ENCODE assay signal across 8 mouse cellular contexts in genomic region chr16:94362174-94362873, GRCm38 (mm10). TPM values are rescaled to one million over a fixed set of nuclear protein-coding genes. Genes with fewer than 3 reads are reported as not detected.
DNase-seq lines count a peak whose midpoint lies in the region; ATAC-seq and TF ChIP-seq lines count a peak whose summit lies in the region.

No protein-coding gene starts in this region.

- no peak for ATAC-seq in limb, embryonic 11.5 days (ENCODE audit: insufficient number of reproducible peaks, low FRiP score, low TSS enrichment, low read depth)
- ATAC-seq in forebrain, postnatal 0 days: peak; percentile 73
- ATAC-seq in hindbrain, embryonic 11.5 days (ENCODE audit: low FRiP score): peak; percentile 57; the same call in 1 of the 2 replicates
- no peak; the same call in 1 of the 2 replicates for ATAC-seq in limb, embryonic 13.5 days (ENCODE audit: low FRiP score, low read depth)
- ATAC-seq in inflammation-experienced regulatory T-cells, adult 6 months: no peak

- peak; percentile 28 for DNase-seq in limb, embryonic 11.5 days (ENCODE audit: low spot score)
- DNase-seq in limb, embryonic 10.5 days (ENCODE audit: low spot score): no peak
- peak; percentile 93 to 94 for DNase-seq in adrenal gland, postnatal 36 days
- DNase-seq in forebrain, postnatal 0 days: peak; percentile 60
- DNase-seq in hindbrain, embryonic 11.5 days (ENCODE audit: low spot score): peak; percentile 45
- peak; percentile 87 to 91 for DNase-seq in right cerebral cortex, adult 2 months (ENCODE audit: low spot score in 2 of 2)

- H3K4me3 ChIP-seq in limb, embryonic 11.5 days (ENCODE audit: low read depth, low read length): no peak overlapping the region
- no peak overlapping the region for H3K4me3 ChIP-seq in limb, embryonic 10.5 days
- H3K4me3 ChIP-seq in forebrain, postnatal 0 days (ENCODE audit: low read depth, low read length): no peak overlapping the region
- H3K4me3 ChIP-seq in hindbrain, embryonic 11.5 days (ENCODE audit: low read depth, low read length): no peak overlapping the region
- H3K4me3 ChIP-seq in limb, embryonic 13.5 days: no peak overlapping the region

- TF ChIP-seq CTCF in forebrain, postnatal 0 days (IDR thresholded peaks at IDR 0.05; ENCODE audit: low read depth): no peak

- H3K36me3 ChIP-seq in limb, embryonic 11.5 days (ENCODE audit: control insufficient read depth, insufficient read depth, low read length): no peaks in the 10 kb centered on the region
- H3K36me3 ChIP-seq in limb, embryonic 10.5 days: peaks cover 17% of the 10 kb centered on the region
- H3K36me3 ChIP-seq in forebrain, postnatal 0 days (ENCODE audit: insufficient read depth): peaks cover 8% of the 10 kb centered on the region; the same call in 1 of the 2 replicates
- no peaks in the 10 kb centered on the region for H3K36me3 ChIP-seq in hindbrain, embryonic 11.5 days (ENCODE audit: control insufficient read depth, insufficient read depth, low read length)
- peaks cover 5% of the 10 kb centered on the region for H3K36me3 ChIP-seq in limb, embryonic 13.5 days

- H3K9me3 ChIP-seq in limb, embryonic 11.5 days (ENCODE audit: control insufficient read depth, low read length): no peaks in the 10 kb centered on the region
- H3K9me3 ChIP-seq in limb, embryonic 10.5 days (replicated peaks): no peaks in the 10 kb centered on the region
- no peaks in the 10 kb centered on the region for H3K9me3 ChIP-seq in forebrain, postnatal 0 days (ENCODE audit: low read length)
- no peaks in the 10 kb centered on the region for H3K9me3 ChIP-seq in hindbrain, embryonic 11.5 days (ENCODE audit: control insufficient read depth, low read length)
- no peaks in the 10 kb centered on the region for H3K9me3 ChIP-seq in limb, embryonic 13.5 days

- H3K4me2 ChIP-seq in limb, embryonic 11.5 days (ENCODE audit: low read depth, severe bottlenecking): no peak overlapping the region
- H3K4me2 ChIP-seq in forebrain, postnatal 0 days (ENCODE audit: low read depth): no peak overlapping the region
- no peak overlapping the region for H3K4me2 ChIP-seq in hindbrain, embryonic 11.5 days (replicated peaks; ENCODE audit: low read depth, low read length)
- H3K4me2 ChIP-seq in limb, embryonic 13.5 days (replicated peaks): no peak overlapping the region

- H3K27ac ChIP-seq in limb, embryonic 11.5 days (replicated peaks; ENCODE audit: low read depth, low read length): no peak overlapping the region
- H3K27ac ChIP-seq in limb, embryonic 10.5 days: no peak overlapping the region
- no peak overlapping the region for H3K27ac ChIP-seq in forebrain, postnatal 0 days (ENCODE audit: low read depth, low read length)
- no peak overlapping the region for H3K27ac ChIP-seq in hindbrain, embryonic 11.5 days (ENCODE audit: low read depth, low read length)
- no peak overlapping the region for H3K27ac ChIP-seq in limb, embryonic 13.5 days

- no peaks in the 10 kb centered on the region for H3K4me1 ChIP-seq in limb, embryonic 11.5 days (ENCODE audit: control insufficient read depth, insufficient read depth, low read length)
- peaks cover 5% of the 10 kb centered on the region; the same call in 1 of the 2 replicates for H3K4me1 ChIP-seq in limb, embryonic 10.5 days
- peaks cover 2% of the 10 kb centered on the region; the same call in 1 of the 2 replicates for H3K4me1 ChIP-seq in forebrain, postnatal 0 days (ENCODE audit: insufficient read depth)
- no peaks in the 10 kb centered on the region; the same call in 1 of the 2 replicates for H3K4me1 ChIP-seq in hindbrain, embryonic 11.5 days (replicated peaks; ENCODE audit: control insufficient read depth, insufficient read depth, low read length)
- 0 out of 2 replicates have a peak, but pooled peaks cover 4% of the 10 kb centered on the region for H3K4me1 ChIP-seq in limb, embryonic 13.5 days

- H3K27me3 ChIP-seq in limb, embryonic 11.5 days (ENCODE audit: control insufficient read depth, insufficient read depth, low read length): no peaks in the 10 kb centered on the region
- no peaks in the 10 kb centered on the region for H3K27me3 ChIP-seq in limb, embryonic 10.5 days (ENCODE audit: low read depth, poor library complexity, severe bottlenecking)
- no peaks in the 10 kb centered on the region for H3K27me3 ChIP-seq in forebrain, postnatal 0 days (ENCODE audit: insufficient read depth, low read length)
- no peaks in the 10 kb centered on the region for H3K27me3 ChIP-seq in hindbrain, embryonic 11.5 days (ENCODE audit: control insufficient read depth, insufficient read depth, low read length)
- H3K27me3 ChIP-seq in limb, embryonic 13.5 days: no peaks in the 10 kb centered on the region

- WGBS in limb, embryonic 11.5 days: 51% methylated on average over 10 of the region's 10 CpGs
- 57% methylated on average over 10 of the region's 10 CpGs for WGBS in limb, embryonic 10.5 days
- 48% methylated on average over 10 of the region's 10 CpGs for WGBS in forebrain, postnatal 0 days
- WGBS in hindbrain, embryonic 11.5 days: 49% methylated on average over 10 of the region's 10 CpGs
- WGBS in limb, embryonic 13.5 days: 53% methylated on average over 10 of the region's 10 CpGs

- H3K9ac ChIP-seq in limb, embryonic 11.5 days (ENCODE audit: low read length): no peak overlapping the region
- H3K9ac ChIP-seq in forebrain, postnatal 0 days: no peak overlapping the region
- H3K9ac ChIP-seq in hindbrain, embryonic 11.5 days (ENCODE audit: low read depth, low read length): no peak overlapping the region
- H3K9ac ChIP-seq in limb, embryonic 13.5 days: 0 out of 2 replicates have a peak overlapping the region, but pooled peaks have one; percentile 31

RNA-seq across cellular contexts. Expression of gene Ttc3, which starts 8.1 kb away (rescaled TPM):
- polyA plus RNA-seq in limb, embryonic 11.5 days (2014; fragmentation: Nextera tagmentation; extraction: Ambion mirVana): 328 and 349 TPM in 2 replicates
- polyA plus RNA-seq in limb, embryonic 10.5 days (2016; fragmentation: Nextera tagmentation; extraction: Ambion mirVana): 237 and 285 TPM in 2 replicates
- 100 to 1,000 TPM in 1 of 2 experiments, 10 to 100 TPM in 1; 96.4 to 119 TPM for total RNA-seq in adrenal gland, postnatal 36 days (2021)
- 1,061 and 1,263 TPM in 2 replicates for total RNA-seq in forebrain, postnatal 0 days (2014; rRNA removed)
- polyA plus RNA-seq in forebrain, postnatal 0 days (2015; fragmentation: Nextera tagmentation; extraction: Ambion mirVana): 799 and 1,014 TPM in 2 replicates
- 526 and 624 TPM in 2 replicates for polyA plus RNA-seq in hindbrain, embryonic 11.5 days (2014; fragmentation: Nextera tagmentation; extraction: Ambion mirVana)
- polyA plus RNA-seq in limb, embryonic 13.5 days (2015; fragmentation: Nextera tagmentation; extraction: Ambion mirVana): 324 and 332 TPM in 2 replicates
- 100 to 1,000 TPM in 1 of 3 experiments, 10 to 100 TPM in 2; 30.0 to 103 (median 89.3) TPM for polyA plus RNA-seq in inflammation-experienced regulatory T-cells, adult 6 months (2017; shearing (Covaris generic))

RNA-seq across cellular contexts. Expression of gene Pigp, which starts 9.3 kb away (rescaled TPM):
- polyA plus RNA-seq in limb, embryonic 11.5 days (2014; fragmentation: Nextera tagmentation; extraction: Ambion mirVana): 70.0 and 74.2 TPM in 2 replicates
- 72.6 and 82.0 TPM in 2 replicates for polyA plus RNA-seq in limb, embryonic 10.5 days (2016; fragmentation: Nextera tagmentation; extraction: Ambion mirVana)
- total RNA-seq in adrenal gland, postnatal 36 days (2021): 100 to 1,000 TPM in 1 of 2 experiments, 10 to 100 TPM in 1; 68.8 to 122 TPM
- total RNA-seq in forebrain, postnatal 0 days (2014; rRNA removed): 87.1 and 88.3 TPM in 2 replicates
- 133 and 151 TPM in 2 replicates for polyA plus RNA-seq in forebrain, postnatal 0 days (2015; fragmentation: Nextera tagmentation; extraction: Ambion mirVana)
- polyA plus RNA-seq in hindbrain, embryonic 11.5 days (2014; fragmentation: Nextera tagmentation; extraction: Ambion mirVana): 77.0 and 90.9 TPM in 2 replicates
- polyA plus RNA-seq in limb, embryonic 13.5 days (2015; fragmentation: Nextera tagmentation; extraction: Ambion mirVana): 105 and 110 TPM in 2 replicates
- polyA plus RNA-seq in inflammation-experienced regulatory T-cells, adult 6 months (2017; shearing (Covaris generic)): 10 to 100 TPM; 47.3 to 96.8 (median 94.1) TPM

RNA-seq across cellular contexts. Expression of gene Ripply3, which starts 34.1 kb away (rescaled TPM):
- polyA plus RNA-seq in limb, embryonic 11.5 days (2014; fragmentation: Nextera tagmentation; extraction: Ambion mirVana): 3.9 and 4.3 TPM in 2 replicates
- 4.7 TPM in 2 replicates for polyA plus RNA-seq in limb, embryonic 10.5 days (2016; fragmentation: Nextera tagmentation; extraction: Ambion mirVana)
- 1 to 10 TPM; 4.1 to 6.0 TPM for total RNA-seq in adrenal gland, postnatal 36 days (2021)
- 0.14 and 0.69 TPM in 2 replicates for total RNA-seq in forebrain, postnatal 0 days (2014; rRNA removed)
- 0.54 and 0.74 TPM in 2 replicates for polyA plus RNA-seq in forebrain, postnatal 0 days (2015; fragmentation: Nextera tagmentation; extraction: Ambion mirVana)
- polyA plus RNA-seq in hindbrain, embryonic 11.5 days (2014; fragmentation: Nextera tagmentation; extraction: Ambion mirVana): 5.7 and 6.9 TPM in 2 replicates
- 3.1 and 3.2 TPM in 2 replicates for polyA plus RNA-seq in limb, embryonic 13.5 days (2015; fragmentation: Nextera tagmentation; extraction: Ambion mirVana)
- polyA plus RNA-seq in inflammation-experienced regulatory T-cells, adult 6 months (2017; shearing (Covaris generic)): under 1 TPM; 0.39 to 0.81 (median 0.77) TPM

RNA-seq across cellular contexts. Expression of gene Hlcs, which starts 49.0 kb away (rescaled TPM):
- 8.4 and 10.4 TPM in 2 replicates for polyA plus RNA-seq in limb, embryonic 11.5 days (2014; fragmentation: Nextera tagmentation; extraction: Ambion mirVana)
- polyA plus RNA-seq in limb, embryonic 10.5 days (2016; fragmentation: Nextera tagmentation; extraction: Ambion mirVana): 10.1 and 11.7 TPM in 2 replicates
- total RNA-seq in adrenal gland, postnatal 36 days (2021): 10 to 100 TPM; 13.6 to 18.3 TPM
- total RNA-seq in forebrain, postnatal 0 days (2014; rRNA removed): 5.5 and 6.8 TPM in 2 replicates
- 2.7 and 5.8 TPM in 2 replicates for polyA plus RNA-seq in forebrain, postnatal 0 days (2015; fragmentation: Nextera tagmentation; extraction: Ambion mirVana)
- polyA plus RNA-seq in hindbrain, embryonic 11.5 days (2014; fragmentation: Nextera tagmentation; extraction: Ambion mirVana): 8.9 TPM in 2 replicates
- 8.8 and 9.8 TPM in 2 replicates for polyA plus RNA-seq in limb, embryonic 13.5 days (2015; fragmentation: Nextera tagmentation; extraction: Ambion mirVana)
- 1 to 10 TPM; 4.3 to 9.7 (median 9.1) TPM for polyA plus RNA-seq in inflammation-experienced regulatory T-cells, adult 6 months (2017; shearing (Covaris generic))

Comparison
In these comparisons a context has a peak if more than half of its experiments do, and no peak if none do; other contexts are left out.
1. ATAC-seq: peak in forebrain, postnatal 0 days (single experiment) and hindbrain, embryonic 11.5 days (single experiment); none in limb, embryonic 11.5 days (single experiment), limb, embryonic 13.5 days (single experiment) and inflammation-experienced regulatory T-cells, adult 6 months (single experiment).